Mouse (Mus musculus) telencephalon, adult 2 months (tissue): ENCODE data around the gene Kera.

Experiments
- DNase-seq: peaks from one replicate; pipeline ENCODE4 v3.0.0-alpha.2; 2011; ENCODE audit warnings: low read depth, low spot score

Gene Kera

DNA sequence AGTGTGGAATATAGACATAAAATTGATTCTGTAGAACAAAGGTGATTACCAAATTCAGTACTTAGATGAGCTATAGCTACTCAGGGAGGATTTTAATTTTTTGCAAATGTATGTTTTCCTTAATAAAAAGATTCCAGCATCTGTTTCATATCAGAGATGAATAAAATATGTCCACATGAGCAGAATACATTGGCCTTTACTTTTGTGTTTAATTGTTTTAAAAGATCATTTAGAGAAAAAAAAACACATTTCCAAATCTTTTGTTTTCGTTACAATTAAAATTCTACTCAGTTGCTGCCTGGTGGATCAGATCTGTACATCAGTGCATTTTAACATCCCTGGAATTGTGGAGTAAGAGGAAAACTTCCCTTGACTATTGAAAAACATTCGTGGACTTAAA, at the start of gene Kera:
Kera (plus strand) TSS at position 301 of the 400 bp plus-strand sequence.
- DNase-seq: no peak

DNA sequence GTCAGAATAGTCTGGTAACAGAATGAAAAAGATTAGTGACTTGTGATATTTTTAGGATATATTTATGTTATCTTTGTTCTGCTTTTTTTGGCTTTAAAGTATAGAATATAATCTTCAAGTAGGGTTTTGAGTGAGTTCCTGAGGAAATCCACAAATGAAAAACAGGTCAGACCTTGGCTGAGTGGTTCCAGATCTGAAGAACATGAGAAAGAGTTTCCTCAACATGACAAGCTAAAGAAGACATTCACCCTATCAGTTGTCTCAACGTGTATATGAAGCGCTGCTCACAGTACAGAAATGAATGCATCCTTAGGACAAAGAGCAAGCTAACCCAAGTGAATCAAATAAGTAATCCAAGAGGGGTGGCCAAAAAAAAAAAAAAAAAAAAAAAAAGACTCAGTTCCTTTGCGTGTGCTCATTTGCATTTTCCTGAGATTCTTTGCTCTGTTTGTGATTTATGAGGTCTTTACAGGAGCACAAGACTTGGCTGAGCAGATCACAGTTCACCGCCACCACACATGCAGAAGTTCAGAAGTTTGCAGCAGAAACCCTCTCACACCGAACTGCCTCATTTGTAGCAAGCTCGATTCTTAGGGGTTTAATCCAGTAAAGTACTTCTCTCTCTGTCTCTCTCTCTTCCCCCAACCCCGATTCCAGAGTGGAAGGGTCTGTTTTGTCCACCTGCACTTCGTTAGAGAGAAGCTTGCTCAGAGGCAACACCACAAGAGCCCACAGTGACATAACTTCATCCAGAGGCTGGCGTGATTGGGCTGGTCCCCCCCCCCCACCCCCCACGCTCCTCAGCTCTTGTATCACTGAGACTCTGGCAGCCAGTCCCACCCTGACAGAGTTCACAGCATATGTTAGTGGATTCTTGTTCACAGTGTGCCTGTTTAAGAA, 41.5 kb upstream of the Kera start, which contains the start of gene Lum:
Lum (plus strand) TSS at position 172 of the 900 bp plus-strand sequence.
- DNase-seq: no peak

DNA sequence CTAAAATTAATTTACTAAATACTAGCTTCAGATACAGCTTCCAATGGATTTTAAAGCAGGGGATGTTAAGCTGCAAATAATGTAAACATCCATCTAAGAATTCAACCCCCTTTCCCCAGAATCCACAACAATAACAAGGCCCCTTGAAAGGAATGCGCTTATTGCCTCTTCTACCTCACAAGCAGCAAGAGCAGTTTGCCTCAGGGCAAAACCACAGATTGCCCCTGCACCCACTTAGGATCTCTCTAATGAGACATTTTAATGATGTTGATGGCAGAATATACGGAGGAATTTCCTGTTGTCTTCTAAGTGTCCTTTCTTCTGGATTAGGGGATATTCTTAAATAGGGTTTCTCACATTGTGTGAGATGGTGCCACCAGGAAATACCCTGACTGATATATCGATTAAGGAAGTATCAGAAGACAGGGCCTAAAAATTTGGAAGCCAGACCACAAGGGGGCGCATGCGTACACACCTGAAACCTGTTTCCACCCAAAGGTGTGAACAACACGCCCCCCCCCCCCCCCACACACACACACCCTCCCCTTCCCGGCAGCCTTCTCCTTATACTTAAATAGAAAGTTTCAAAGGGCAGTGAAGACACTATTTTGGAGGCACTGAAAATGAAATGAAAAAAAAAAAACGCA, 39.1 kb upstream of the Kera start:
- DNase-seq: no peak

DNA sequence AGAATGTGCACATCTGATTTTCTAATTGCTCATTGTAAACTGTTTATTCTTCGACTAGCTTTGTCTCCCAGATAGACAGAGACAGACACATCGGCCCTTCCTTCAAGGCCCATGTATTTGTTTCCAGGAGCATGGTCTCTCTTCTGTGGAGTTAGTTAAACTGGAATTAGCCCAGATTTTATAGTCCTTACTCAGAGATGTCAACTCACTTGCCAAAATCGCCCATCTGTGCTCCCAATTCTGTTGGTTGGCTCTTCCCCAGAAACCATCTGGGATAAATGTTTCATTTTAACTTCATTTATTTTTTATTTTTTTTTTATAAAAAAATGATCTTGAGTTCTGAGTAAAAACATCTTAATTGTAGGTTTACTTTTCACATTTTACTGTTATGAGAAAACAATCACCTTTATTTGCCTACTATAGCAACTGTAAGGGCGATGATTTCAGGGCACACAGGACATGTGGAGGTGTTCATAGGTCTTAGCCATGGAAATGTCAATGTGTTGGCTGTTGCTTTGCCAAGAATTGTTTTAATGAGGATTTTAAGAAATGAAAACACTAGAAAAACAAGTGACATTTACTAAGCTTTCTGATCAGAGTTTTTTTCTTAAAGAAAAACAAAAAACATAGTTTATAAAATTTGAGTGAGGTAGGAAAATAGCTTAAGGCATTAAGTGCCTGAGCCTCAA, 24.0 kb upstream of the Kera start:
- DNase-seq: peak; percentile 51

DNA sequence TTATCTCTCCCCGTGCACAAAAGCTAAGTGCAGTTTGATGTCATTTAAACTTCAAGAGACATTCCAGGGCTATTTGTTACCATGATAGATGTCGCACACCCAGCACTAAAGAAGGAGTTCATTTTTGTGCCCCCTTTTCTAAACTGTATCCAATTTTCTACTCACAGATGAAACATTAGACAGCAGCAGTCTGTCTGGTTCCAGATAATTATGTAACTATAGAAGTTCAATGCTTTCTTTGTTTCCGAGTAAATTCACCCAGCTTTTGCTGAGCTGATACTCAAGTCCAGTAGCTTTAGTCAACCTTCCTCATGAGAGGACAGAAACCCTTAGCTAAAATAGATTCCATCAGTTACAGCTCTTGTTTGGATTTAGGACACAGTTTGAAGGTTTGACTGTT, 22.5 kb upstream of the Kera start:
- peak; percentile 8 for DNase-seq

DNA sequence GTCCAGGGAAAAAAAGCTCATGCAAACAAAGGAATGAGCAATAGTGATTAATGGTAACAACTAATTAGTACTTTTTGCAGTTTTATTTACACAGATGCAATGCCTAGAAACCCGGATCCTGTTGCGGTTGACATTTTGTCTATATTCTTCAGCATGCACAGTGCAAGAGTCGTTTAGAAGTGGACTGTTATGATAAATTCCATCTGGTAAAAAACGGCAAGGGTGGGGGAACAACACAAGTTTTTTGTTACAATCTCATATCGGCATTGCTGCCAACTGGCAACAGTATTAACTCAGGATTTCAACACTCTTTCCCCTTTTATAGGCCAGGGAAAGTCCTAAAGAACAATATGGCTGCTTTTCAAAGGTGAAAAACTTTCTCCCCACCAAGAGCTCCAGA, 19.5 kb upstream of the Kera start:
- DNase-seq: no peak

DNA sequence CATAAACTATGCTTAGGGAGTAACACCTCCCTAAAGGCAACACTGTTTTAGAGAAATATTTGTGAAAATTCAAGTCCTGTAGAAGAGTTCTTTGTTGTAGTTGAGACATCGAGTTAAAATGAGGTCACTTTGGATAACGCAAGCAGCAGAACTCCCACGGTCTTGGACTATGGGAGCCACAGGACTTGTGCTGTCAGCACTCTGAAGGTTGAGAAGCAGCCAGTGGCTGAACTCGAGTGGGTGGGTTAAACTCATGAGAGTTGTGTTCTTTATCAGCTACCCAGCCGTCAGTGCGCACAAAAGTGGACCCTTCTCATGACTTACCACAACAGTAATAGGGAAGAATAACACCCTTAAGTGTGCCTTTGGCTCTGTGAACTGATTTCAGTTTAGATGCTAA, 17.1 kb upstream of the Kera start:
- no peak for DNase-seq

DNA sequence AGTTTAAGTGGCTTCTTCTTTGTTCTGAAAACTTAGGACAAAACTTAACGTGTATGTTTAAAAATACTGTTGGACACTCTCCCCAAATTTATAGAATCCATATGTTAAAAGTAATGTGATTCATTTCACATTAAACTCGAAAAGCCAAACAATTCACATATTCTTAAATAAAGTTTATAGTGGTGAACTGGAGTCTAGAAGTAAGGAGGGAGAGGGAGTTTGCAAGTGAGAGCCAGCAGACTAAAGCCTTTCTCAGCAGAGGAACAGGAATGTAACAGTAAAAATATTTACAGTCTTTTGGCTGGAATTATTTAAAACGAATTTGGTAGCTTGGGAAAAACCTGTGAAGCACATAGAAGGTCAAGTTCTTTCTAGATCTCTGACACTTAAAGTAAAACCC, 15.6 kb upstream of the Kera start:
- no peak for DNase-seq

DNA sequence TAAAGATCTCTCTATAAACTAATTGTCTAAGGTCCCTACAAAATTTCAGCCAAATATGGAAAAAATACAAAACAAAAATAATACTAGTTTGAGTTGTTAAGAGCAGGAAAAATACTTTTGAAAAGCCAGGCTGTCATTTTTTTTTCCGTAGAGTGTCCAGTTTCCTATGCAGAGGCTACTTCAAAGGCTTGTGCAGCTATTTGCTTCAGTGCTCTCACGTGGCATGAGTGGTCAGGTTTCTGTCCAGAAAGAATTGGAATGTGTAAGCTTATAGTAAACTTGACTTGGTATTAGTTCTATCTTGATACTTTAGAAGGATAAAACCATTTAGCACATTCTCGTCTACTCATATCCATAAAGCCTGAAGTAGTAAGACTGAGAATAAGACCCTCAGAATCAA, 15.0 kb upstream of the Kera start:
- no peak for DNase-seq

DNA sequence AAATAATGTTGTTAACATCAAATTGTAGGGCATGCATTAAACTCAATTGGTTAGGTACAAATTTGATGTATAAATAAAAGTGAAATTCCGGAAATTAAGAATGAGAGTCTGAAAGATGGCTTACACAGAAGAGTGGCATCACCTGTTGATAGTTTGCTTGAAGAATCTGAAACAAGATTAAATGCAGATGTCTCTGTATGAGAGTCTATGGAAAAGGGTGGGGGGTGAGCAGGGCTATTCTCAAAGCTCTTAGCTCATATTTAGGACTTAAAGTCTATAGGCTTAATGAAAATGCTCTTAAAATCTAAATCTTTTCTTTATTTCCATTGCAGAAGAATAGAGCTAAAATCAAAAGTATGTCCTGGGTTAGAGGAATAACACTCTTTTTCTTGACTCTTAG, 11.0 kb upstream of the Kera start:
- no peak for DNase-seq

DNA sequence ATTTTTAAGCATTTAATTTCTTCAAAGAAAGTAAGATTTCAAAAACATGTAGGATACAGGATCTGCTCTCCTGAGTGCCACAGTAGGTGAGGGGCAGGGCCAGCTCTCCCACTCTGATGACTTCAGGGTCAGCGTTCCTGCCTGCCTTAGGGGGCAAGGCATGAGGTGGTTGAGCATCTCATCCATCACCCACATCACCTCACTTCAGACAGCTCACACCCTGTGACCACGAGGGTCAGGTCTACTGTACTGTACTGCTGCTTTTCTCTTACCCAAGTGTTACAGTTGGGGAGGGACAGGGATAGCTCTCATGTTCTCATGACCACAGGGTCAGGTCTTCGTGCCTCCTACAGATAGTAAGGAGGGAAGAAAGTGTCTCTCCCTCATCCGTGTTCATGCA, 4.9 kb upstream of the Kera start:
- DNase-seq: no peak

DNA sequence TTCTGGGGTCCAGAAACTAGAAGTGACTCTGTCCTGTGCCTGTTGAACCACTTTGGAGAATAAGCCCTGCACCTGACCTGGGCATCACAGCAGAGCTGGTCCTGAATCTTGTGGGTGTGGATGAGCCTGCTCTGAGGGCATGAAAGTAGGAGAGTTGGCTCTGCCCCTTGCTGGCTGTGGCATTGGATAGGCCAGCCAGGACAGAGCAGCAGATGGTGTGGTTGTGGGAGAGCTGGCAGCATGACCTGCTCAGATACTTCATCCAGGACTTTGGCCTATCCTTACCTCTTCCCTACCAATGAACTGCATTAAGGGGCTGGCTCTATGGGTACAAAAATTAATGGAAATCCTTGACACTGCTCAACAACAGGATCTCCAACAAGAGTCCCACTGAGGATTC, 3.4 kb upstream of the Kera start:
- no peak for DNase-seq

DNA sequence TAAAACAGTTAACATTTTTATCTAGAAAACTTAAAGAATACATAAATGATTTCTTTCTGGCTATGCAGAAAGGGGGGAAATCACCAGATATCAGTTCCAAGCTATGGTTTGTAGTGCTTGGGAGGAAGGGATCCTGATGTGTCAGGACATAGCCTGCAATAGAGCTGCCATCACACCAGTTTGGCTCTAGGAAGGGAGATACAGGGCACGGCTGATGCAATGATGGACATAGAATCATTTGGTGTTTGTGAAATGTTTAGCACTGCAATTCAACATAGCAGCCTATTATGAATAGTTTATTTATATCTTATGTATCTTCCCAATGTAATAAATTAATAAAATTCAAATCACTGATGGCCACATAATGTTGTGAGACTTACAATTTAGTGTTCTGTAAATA, 15.6 kb downstream of the Kera start:
- no peak for DNase-seq

DNA sequence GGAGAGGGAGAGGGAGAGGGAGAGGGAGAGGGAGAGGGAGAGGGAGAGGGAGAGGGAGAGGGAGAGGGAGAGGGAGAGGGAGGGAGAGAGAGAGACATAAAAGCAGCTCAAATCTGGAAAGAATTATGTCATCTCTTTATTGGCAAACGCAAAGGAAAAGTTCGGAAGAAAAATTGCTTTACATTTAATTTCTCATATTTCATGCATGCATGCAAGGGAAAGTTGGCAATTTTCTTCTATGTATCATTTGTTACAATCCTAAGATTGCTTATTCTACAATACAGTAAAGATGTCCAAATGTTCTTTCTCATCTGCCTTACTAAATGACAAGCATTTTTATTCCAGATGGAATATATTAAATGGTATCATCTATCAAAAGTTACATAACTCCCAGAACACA, 17.7 kb downstream of the Kera start:
- DNase-seq: no peak

DNA sequence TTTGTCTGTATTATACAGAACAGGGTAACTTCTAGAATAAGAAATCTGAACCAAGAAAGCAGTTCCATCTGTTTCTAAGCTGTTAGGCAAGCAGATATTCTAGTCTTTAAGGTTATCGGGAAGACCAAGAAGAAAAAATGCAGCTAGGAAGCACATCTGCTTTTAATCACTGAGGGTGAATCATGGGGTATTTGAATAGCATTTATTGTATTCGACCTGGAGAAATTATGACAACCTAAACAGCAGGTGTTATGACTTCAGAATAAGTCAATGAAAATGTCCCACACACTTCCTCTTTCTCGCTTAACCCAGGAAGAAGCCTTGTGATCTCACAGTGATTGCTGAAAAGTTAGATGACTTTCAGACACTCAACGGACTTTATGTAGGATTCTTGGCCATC, 18.4 kb downstream of the Kera start:
- DNase-seq: no peak

DNA sequence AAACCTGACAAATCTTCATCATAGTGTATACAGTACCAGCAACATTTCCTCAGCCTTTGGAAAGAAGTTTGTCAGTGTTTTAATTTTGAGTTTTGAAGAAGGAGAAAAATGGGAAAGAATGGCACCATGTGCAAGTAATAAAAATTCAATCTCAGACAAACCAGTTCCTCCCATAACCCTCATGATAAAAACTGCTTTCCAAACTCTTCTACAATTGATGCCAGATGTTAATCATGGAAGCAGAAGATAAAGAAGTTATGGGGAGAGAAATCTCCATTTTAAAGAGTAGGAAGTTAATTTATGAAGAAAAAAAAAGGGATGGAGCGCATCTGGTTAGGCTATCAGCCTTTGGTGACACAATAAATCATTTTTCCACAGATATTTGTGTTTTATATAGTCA, 19.9 kb downstream of the Kera start:
- no peak for DNase-seq

DNA sequence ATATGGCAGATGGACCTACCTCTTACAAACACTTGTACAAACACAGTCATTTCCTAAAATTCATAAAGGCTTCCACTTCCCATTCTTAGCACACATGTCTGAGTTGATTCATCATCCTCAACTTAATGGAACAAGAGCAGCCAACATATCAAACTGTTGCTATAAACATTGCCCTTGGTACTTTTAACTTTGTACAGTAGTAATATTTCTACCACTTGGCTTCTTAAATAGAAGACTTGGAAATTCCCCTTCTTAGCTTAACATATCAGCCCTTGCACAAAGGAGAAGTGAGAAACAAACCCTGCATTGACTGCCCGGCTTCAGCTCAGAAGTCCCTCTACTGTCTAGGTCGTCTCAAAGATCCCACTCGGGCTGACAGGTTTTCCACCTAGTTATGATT, 24.4 kb downstream of the Kera start:
- DNase-seq: no peak

DNA sequence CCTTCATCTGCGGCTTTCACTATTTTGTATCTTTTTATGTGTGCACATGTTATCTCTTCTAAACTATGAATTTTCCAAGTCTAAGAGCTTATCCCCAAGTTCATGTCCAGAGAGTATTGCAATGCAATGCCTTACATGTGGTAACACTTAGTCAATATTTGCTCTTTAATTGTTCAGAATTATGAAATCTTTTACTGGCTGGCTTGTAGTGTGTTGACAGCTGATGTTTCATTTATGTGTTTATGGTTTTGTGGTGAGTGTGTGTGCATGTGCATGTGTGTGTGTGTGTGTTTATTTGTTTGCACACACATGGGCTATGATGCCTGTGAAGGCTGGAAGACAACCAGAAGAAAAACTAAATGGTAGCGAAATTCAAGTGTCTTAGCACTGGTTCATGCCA, 35.2 kb downstream of the Kera start:
- DNase-seq: no peak

DNA sequence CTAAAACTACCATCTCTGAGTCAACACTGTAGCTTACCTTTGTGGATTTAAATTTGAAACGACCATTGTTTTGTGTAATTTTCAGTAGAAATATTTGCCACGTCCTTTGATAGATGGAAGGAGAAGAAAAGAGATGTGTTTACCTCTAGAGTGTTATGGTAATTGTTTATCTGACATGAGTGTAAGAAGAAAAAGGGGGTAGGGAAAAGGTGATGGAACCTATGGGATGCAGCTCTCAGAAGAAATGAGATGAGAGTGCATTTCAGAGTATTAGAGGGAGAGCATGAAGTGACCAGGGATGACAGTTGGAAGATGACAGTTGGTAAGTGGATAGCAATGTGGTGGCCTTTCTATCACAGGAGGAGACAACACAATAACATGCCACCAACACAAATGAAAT, 37.1 kb downstream of the Kera start, which contains the start of gene Epyc:
Epyc (plus strand) TSS at position 301 of the 400 bp plus-strand sequence.
- DNase-seq: no peak

DNA sequence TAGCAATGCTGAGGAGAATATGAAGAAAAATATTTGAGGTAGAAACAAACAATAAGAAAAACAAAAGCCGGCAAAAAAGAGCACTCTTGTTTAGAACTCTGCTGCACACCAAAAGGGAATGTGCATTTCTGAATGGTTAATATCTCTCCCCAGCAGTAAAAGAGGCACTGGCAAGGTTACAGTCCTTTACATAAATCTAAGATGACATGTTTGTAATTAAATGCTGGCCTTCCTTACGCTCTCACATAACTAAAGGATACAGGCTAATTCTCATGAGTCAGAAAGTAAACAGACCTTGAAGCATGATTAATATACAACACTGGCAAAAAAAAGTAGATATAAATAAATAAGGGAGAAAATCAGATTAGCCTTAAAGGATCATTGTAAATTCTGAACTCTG, 43.7 kb downstream of the Kera start:
- DNase-seq: no peak

DNA sequence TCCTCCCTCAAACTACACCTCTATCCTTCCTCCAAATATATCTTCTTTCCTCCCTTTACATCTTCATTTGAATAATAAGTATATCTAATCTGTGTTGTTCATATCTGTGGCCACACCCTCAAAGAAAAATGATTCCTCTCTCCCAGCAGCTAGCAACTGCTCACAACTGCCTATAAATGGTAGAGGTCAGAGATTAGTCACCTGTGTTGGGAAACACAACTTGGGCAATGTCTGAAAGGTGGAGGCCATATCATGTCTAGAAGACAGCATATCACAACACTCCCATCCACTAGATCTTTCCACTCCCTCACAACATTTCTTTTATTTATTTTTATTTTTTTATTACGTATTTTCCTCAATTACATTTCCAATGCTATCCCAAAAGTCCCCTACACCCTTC, 52.8 kb downstream of the Kera start:
- no peak for DNase-seq
